Mouse (Mus musculus) neutrophil, adult 65 days (primary cell): ENCODE measurements around the gene Mob3b. TPM values are rescaled to one million over a fixed set of nuclear protein-coding genes. Genes with fewer than 3 reads are reported as not detected.

Experiments used
- total RNA-seq: library from RNA; stranded (reverse); gene quantifications from 2 replicates; pipeline ENCODE4 v1.2.4, GENCODE M21; 2023

Mob3b gene
- 11.7 and 15.0 TPM in 2 replicates for total RNA-seq

GRCm38 (mm10) chr4:35156751-35157611, at the start of gene Mob3b:
TSS of gene Mob3b (minus strand) at chr4:35157484.

GRCm38 (mm10) chr4:35151756-35152155, 5.5 kb downstream of the Mob3b start, which contains the start of gene Ifnk:
TSS of gene Ifnk (plus strand) at chr4:35152056.

Other genes with a start within 250 kb of the Mob3b start
- not detected in 2 replicates for gene Ifnk, start 5.4 kb downstream of the Mob3b start, total RNA-seq
- gene C9orf72, start 68.7 kb upstream of the Mob3b start, total RNA-seq, result 31.0 and 42.5 TPM in 2 replicates